8 mouse cellular contexts compared by ENCODE assay signal in genomic region chr7:105581094-105581703, GRCm38 (mm10). TPM values are rescaled to one million over a fixed set of nuclear protein-coding genes. Genes with fewer than 3 reads are reported as not detected.
DNase-seq lines count a peak whose midpoint lies in the region; ATAC-seq and TF ChIP-seq lines count a peak whose summit lies in the region.

Apbb1 (minus strand) TSS chr7:105581653.

- H3K4me2 ChIP-seq in forebrain, embryonic 13.5 days = peak within 1 kb of the TSS; percentile 73
- H3K4me2 ChIP-seq in heart, embryonic 16.5 days (ENCODE audit: low read depth, low read length) = peak within 1 kb of the TSS; percentile 69
- H3K4me2 ChIP-seq in liver, embryonic 15.5 days = peak within 1 kb of the TSS; percentile 84
- H3K4me2 ChIP-seq in neural tube, embryonic 11.5 days (ENCODE audit: low read depth) = peak within 1 kb of the TSS; percentile 54
- H3K4me2 ChIP-seq in stomach, embryonic 16.5 days (ENCODE audit: low read depth, low read length) = peak within 1 kb of the TSS; percentile 82

- peak; percentile 95 for ATAC-seq in forebrain, embryonic 13.5 days
- peak; percentile 95 for ATAC-seq in heart, embryonic 16.5 days (replicated peaks; ENCODE audit: extremely low read depth, insufficient read depth, low FRiP score)
- peak; percentile 88 for ATAC-seq in liver, embryonic 15.5 days (ENCODE audit: insufficient read depth)
- ATAC-seq in neural tube, embryonic 11.5 days (ENCODE audit: insufficient read depth, low FRiP score, low TSS enrichment) = peak; percentile 91
- ATAC-seq in stomach, embryonic 16.5 days (ENCODE audit: insufficient read depth, low FRiP score) = peak; percentile 89

- no peak within 1 kb of the TSS for H3K27ac ChIP-seq in ES-E14 (ENCODE audit: insufficient read depth, low read depth, low read length, poor library complexity, severe bottlenecking)
- H3K27ac ChIP-seq in forebrain, embryonic 13.5 days = peak within 1 kb of the TSS; percentile 93
- peak within 1 kb of the TSS; percentile 86 for H3K27ac ChIP-seq in heart, embryonic 16.5 days (ENCODE audit: low read length)
- H3K27ac ChIP-seq in liver, embryonic 15.5 days (replicated peaks) = no peak within 1 kb of the TSS; the same call in 1 of the 2 replicates
- peak within 1 kb of the TSS; percentile 87 for H3K27ac ChIP-seq in neural tube, embryonic 11.5 days (ENCODE audit: low read depth, low read length)
- H3K27ac ChIP-seq in stomach, embryonic 16.5 days (ENCODE audit: low read length) = peak within 1 kb of the TSS; percentile 63

- in situ Hi-C loops in ES-E14 (cut with MboI; ENCODE audit: low sequenced_read_pairs in 2 of 2, unreplicated experiment in 2 of 2) = no loop called here

- under 1% methylated on average over 36 of the region's 54 CpGs for WGBS in forebrain, embryonic 13.5 days
- WGBS in heart, embryonic 16.5 days = under 1% methylated on average over 47 of the region's 54 CpGs
- WGBS in liver, embryonic 15.5 days (ENCODE audit: insufficient replicate concordance) = under 1% methylated on average over 52 of the region's 54 CpGs
- WGBS in neural tube, embryonic 11.5 days = under 1% methylated on average over 31 of the region's 54 CpGs
- under 1% methylated on average over 45 of the region's 54 CpGs for WGBS in stomach, embryonic 16.5 days

- no peaks in the 10 kb centered on the region for H3K9me3 ChIP-seq in ES-E14 (ENCODE audit: control insufficient read depth, insufficient read depth, low read depth, low read length)
- H3K9me3 ChIP-seq in forebrain, embryonic 13.5 days (replicated peaks) = no peaks in the 10 kb centered on the region
- no peaks in the 10 kb centered on the region for H3K9me3 ChIP-seq in heart, embryonic 16.5 days (replicated peaks; ENCODE audit: control insufficient read depth, low read length)
- no peaks in the 10 kb centered on the region for H3K9me3 ChIP-seq in liver, embryonic 15.5 days (replicated peaks)
- no peaks in the 10 kb centered on the region for H3K9me3 ChIP-seq in neural tube, embryonic 11.5 days (ENCODE audit: control insufficient read depth, low read length)
- H3K9me3 ChIP-seq in stomach, embryonic 16.5 days (replicated peaks; ENCODE audit: control insufficient read depth, low read length) = no peaks in the 10 kb centered on the region

- H3K9ac ChIP-seq in ES-E14 (ENCODE audit: insufficient read depth, low read depth, low read length, poor library complexity, severe bottlenecking) = peak within 1 kb of the TSS; percentile 71
- H3K9ac ChIP-seq in forebrain, embryonic 13.5 days = peak within 1 kb of the TSS; percentile 85
- H3K9ac ChIP-seq in heart, embryonic 16.5 days (ENCODE audit: low read length) = peak within 1 kb of the TSS; percentile 83
- H3K9ac ChIP-seq in liver, embryonic 15.5 days = peak within 1 kb of the TSS; percentile 37; the same call in 1 of the 2 replicates
- H3K9ac ChIP-seq in neural tube, embryonic 11.5 days (ENCODE audit: low read length) = peak within 1 kb of the TSS; percentile 81
- peak within 1 kb of the TSS; percentile 79 for H3K9ac ChIP-seq in stomach, embryonic 16.5 days (ENCODE audit: low read length)

- no peaks in the 10 kb centered on the region; a peak in 1 of 4 replicates for H3K4me1 ChIP-seq in ES-E14 (ENCODE audit: control insufficient read depth in 2 of 2, insufficient read depth in 2 of 2, low read length in 2 of 2, poor library complexity in 1 of 2)
- peaks cover 44% of the 10 kb centered on the region for H3K4me1 ChIP-seq in forebrain, embryonic 13.5 days
- H3K4me1 ChIP-seq in heart, embryonic 16.5 days (ENCODE audit: control insufficient read depth, insufficient read depth, low read length) = peaks cover 7% of the 10 kb centered on the region
- peaks cover 14% of the 10 kb centered on the region for H3K4me1 ChIP-seq in liver, embryonic 15.5 days (replicated peaks)
- peaks cover 3% of the 10 kb centered on the region; the same call in 1 of the 2 replicates for H3K4me1 ChIP-seq in neural tube, embryonic 11.5 days (ENCODE audit: control insufficient read depth, insufficient read depth, low read length)
- peaks cover 14% of the 10 kb centered on the region for H3K4me1 ChIP-seq in stomach, embryonic 16.5 days (ENCODE audit: control insufficient read depth, insufficient read depth, low read length)

- DNase-seq in ES-E14 (ENCODE audit: low read depth, low spot score) = peak; percentile 61
- DNase-seq in cerebellum, adult 11 months = peak; percentile 85
- DNase-seq in kidney, postnatal 25 days = peak; percentile 73 to 82
- peak; percentile 89 for DNase-seq in neural tube, embryonic 11.5 days (ENCODE audit: low spot score)

- H3K27me3 ChIP-seq in forebrain, embryonic 13.5 days = no peaks in the 10 kb centered on the region
- no peaks in the 10 kb centered on the region for H3K27me3 ChIP-seq in heart, embryonic 16.5 days (ENCODE audit: control insufficient read depth, insufficient read depth, low read length)
- H3K27me3 ChIP-seq in liver, embryonic 15.5 days = peaks cover 46% of the 10 kb centered on the region
- no peaks in the 10 kb centered on the region for H3K27me3 ChIP-seq in neural tube, embryonic 11.5 days (ENCODE audit: control insufficient read depth, insufficient read depth, low read length)
- H3K27me3 ChIP-seq in stomach, embryonic 16.5 days (ENCODE audit: control insufficient read depth, insufficient read depth, low read length) = no peaks in the 10 kb centered on the region

- no peaks in the 10 kb centered on the region for H3K36me3 ChIP-seq in ES-E14 (ENCODE audit: control insufficient read depth, insufficient read depth, low read length, poor library complexity, severe bottlenecking)
- H3K36me3 ChIP-seq in forebrain, embryonic 13.5 days (ENCODE audit: poor library complexity, severe bottlenecking) = no peaks in the 10 kb centered on the region
- H3K36me3 ChIP-seq in heart, embryonic 16.5 days (ENCODE audit: control insufficient read depth, insufficient read depth) = no peaks in the 10 kb centered on the region
- no peaks in the 10 kb centered on the region for H3K36me3 ChIP-seq in liver, embryonic 15.5 days (replicated peaks)
- H3K36me3 ChIP-seq in neural tube, embryonic 11.5 days (ENCODE audit: control insufficient read depth, insufficient read depth, low read length) = no peaks in the 10 kb centered on the region
- no peaks in the 10 kb centered on the region for H3K36me3 ChIP-seq in stomach, embryonic 16.5 days (ENCODE audit: control insufficient read depth, insufficient read depth, low read length)

- H3K4me3 ChIP-seq in ES-E14 (ENCODE audit: insufficient read depth in 1 of 2, low read depth in 1 of 2, low read length in 2 of 2, poor library complexity in 1 of 2, severe bottlenecking in 1 of 2) = peak within 1 kb of the TSS; percentile 84 to 85
- H3K4me3 ChIP-seq in forebrain, embryonic 13.5 days = peak within 1 kb of the TSS; percentile 75
- peak within 1 kb of the TSS; percentile 85 for H3K4me3 ChIP-seq in heart, embryonic 16.5 days (ENCODE audit: low read length)
- peak within 1 kb of the TSS; percentile 64 for H3K4me3 ChIP-seq in liver, embryonic 15.5 days (replicated peaks)
- peak within 1 kb of the TSS; percentile 82 for H3K4me3 ChIP-seq in neural tube, embryonic 11.5 days (ENCODE audit: low read depth, low read length)
- peak within 1 kb of the TSS; percentile 75 for H3K4me3 ChIP-seq in stomach, embryonic 16.5 days (replicated peaks; ENCODE audit: low read length)

TF ChIP-seq in ES-E14, 5 proteins besides CTCF, POLR2A, EP300 and RAD21:
- TF ChIP-seq CHD2 (IDR thresholded peaks at IDR 0.05; ENCODE audit: low read depth, low read length) (no peak), MAFK (IDR thresholded peaks at IDR 0.05; ENCODE audit: insufficient read depth, low read depth, low read length) (no peak), ZNF384 (IDR thresholded peaks at IDR 0.05; ENCODE audit: low read depth, low read length) (no peak), ZC3H11A (IDR thresholded peaks at IDR 0.05; ENCODE audit: borderline replicate concordance, low read depth, low read length) (no peak), HCFC1 (IDR thresholded peaks at IDR 0.05; ENCODE audit: borderline replicate concordance, insufficient read depth, low read length) (0 out of 2 replicates have a peak, but pooled peaks have one; percentile 27)

RNA-seq across cellular contexts. Expression of gene Apbb1, which starts in this region (rescaled TPM):
- 14.2 and 19.9 TPM in 2 replicates for total RNA-seq in ES-E14 (2012; rRNA removed)
- 186 and 199 TPM in 2 replicates for polyA plus RNA-seq in forebrain, embryonic 13.5 days (2015; fragmentation: Nextera tagmentation; extraction: Ambion mirVana)
- 44.5 and 49.5 TPM in 2 replicates for polyA plus RNA-seq in heart, embryonic 16.5 days (2015; fragmentation: Nextera tagmentation; extraction: Ambion mirVana)
- 2.3 and 2.4 TPM in 2 replicates for polyA plus RNA-seq in liver, embryonic 15.5 days (2015; fragmentation: Nextera tagmentation; extraction: Ambion mirVana)
- 115 and 128 TPM in 2 replicates for polyA plus RNA-seq in neural tube, embryonic 11.5 days (2014; fragmentation: Nextera tagmentation; extraction: Ambion mirVana)
- 36.2 and 38.7 TPM in 2 replicates for polyA plus RNA-seq in stomach, embryonic 16.5 days (2015; fragmentation: Nextera tagmentation; extraction: Ambion mirVana)

Comparison
In these comparisons a context has a peak if more than half of its experiments do, and no peak if none do; other contexts are left out.
1. RNA of gene Apbb1 (polyA plus RNA-seq): 186 to 199 TPM in forebrain, embryonic 13.5 days, 115 to 128 TPM in neural tube, embryonic 11.5 days, 44.5 to 49.5 TPM in heart, embryonic 16.5 days and 36.2 to 38.7 TPM in stomach, embryonic 16.5 days; 2.3 to 2.4 TPM in liver, embryonic 15.5 days; every median in the first group is over 10 times any median in the second.
2. H3K27ac ChIP-seq: peak in forebrain, embryonic 13.5 days (single experiment), heart, embryonic 16.5 days (single experiment), neural tube, embryonic 11.5 days (single experiment) and stomach, embryonic 16.5 days (single experiment); none in ES-E14 (single experiment) and liver, embryonic 15.5 days (single experiment).
3. Peak in every context shown above with its lines, with median percentiles within 50 percentile points of each other: DNase-seq, H3K4me3 ChIP-seq, H3K9ac ChIP-seq, ATAC-seq and H3K4me2 ChIP-seq.